Mouse (Mus musculus) myocyte (in vitro differentiated cells): Measurements from ENCODE around the gene Mboat1. TPM values are rescaled to one million over a fixed set of nuclear protein-coding genes. Genes with fewer than 3 reads are reported as not detected.

Experiments
- H3K27me3 ChIP-seq: one replicate; pipeline ENCODE4 v1.6.1; 2011; ENCODE audit not compliant: control insufficient read depth, insufficient read depth, insufficient read length
- H3K36me3 ChIP-seq: one replicate; pipeline ENCODE4 v1.6.1; 2011; ENCODE audit not compliant: control insufficient read depth, insufficient read depth
- H3K4me2 ChIP-seq: one replicate; pipeline ENCODE4 v1.6.1; 2011; ENCODE audit warnings: low read depth, control low read depth
- H3K4me3 ChIP-seq: one replicate; pipeline ENCODE4 v1.5.1; 2011; ENCODE audit warnings: mild to moderate bottlenecking, control low read depth, moderate library complexity
- H3K79me2 ChIP-seq: one replicate; pipeline ENCODE4 v1.6.1; 2011; ENCODE audit not compliant: control insufficient read depth, insufficient read depth
- H3ac ChIP-seq: one replicate; pipeline ENCODE4 v1.6.1; 2011; ENCODE audit not compliant: control insufficient read depth, insufficient read length
- CEBPB ChIP-seq: IDR thresholded peaks from 2 replicates; pipeline ENCODE4 v1.6.1; 2011; ENCODE audit warnings: mild to moderate bottlenecking, moderate library complexity; ENCODE audit not compliant: poor library complexity, insufficient read depth, severe bottlenecking
- E2F4 ChIP-seq: IDR thresholded peaks from one replicate; pipeline ENCODE4 v1.6.1; 2011; ENCODE audit warnings: mild to moderate bottlenecking, control low read depth, moderate library complexity; ENCODE audit not compliant: insufficient read depth
- MAX ChIP-seq: IDR thresholded peaks from one replicate; pipeline ENCODE4 v1.6.1; 2011; ENCODE audit warnings: low read depth, mild to moderate bottlenecking, control low read depth
- MYOD1 ChIP-seq, 3 experiments: IDR thresholded peaks; one replicate each; pipeline ENCODE4 v1.6.1; 2011; ENCODE audit warnings: control low read depth in 2 of 3, low read depth in 2 of 3, mild to moderate bottlenecking in 2 of 3, moderate library complexity in 1 of 3; ENCODE audit not compliant: insufficient read length in 2 of 3, control insufficient read depth in 1 of 3
- MYOG ChIP-seq, 3 experiments: IDR thresholded peaks; one replicate each; pipeline ENCODE4 v1.6.1; 2011; ENCODE audit warnings: control low read depth in 2 of 3, low read depth in 2 of 3, mild to moderate bottlenecking in 2 of 3; ENCODE audit not compliant: insufficient read length in 2 of 3, control insufficient read depth in 1 of 3, insufficient read depth in 1 of 3
- POLR2A ChIP-seq: IDR thresholded peaks from one replicate; pipeline ENCODE4 v1.6.1; 2011; ENCODE audit warnings: low read depth, mild to moderate bottlenecking, control low read depth, moderate library complexity; ENCODE audit not compliant: insufficient read length
- POLR2AphosphoS2 ChIP-seq: IDR thresholded peaks from one replicate; pipeline ENCODE4 v1.6.1; 2011; ENCODE audit warnings: low read depth, control low read depth; ENCODE audit not compliant: insufficient read length
- REST ChIP-seq: IDR thresholded peaks from one replicate; pipeline ENCODE4 v1.6.1; 2011; ENCODE audit warnings: mild to moderate bottlenecking, control low read depth, moderate library complexity; ENCODE audit not compliant: insufficient read depth, insufficient read length
- SRF ChIP-seq: IDR thresholded peaks from one replicate; pipeline ENCODE4 v1.6.1; 2011; ENCODE audit warnings: low read depth; ENCODE audit not compliant: control insufficient read depth, insufficient read length
- TCF12 ChIP-seq: IDR thresholded peaks from one replicate; pipeline ENCODE4 v1.6.1; 2011; ENCODE audit warnings: mild to moderate bottlenecking, control low read depth; ENCODE audit not compliant: poor library complexity, insufficient read depth, severe bottlenecking
- TCF3 ChIP-seq: IDR thresholded peaks from one replicate; pipeline ENCODE4 v1.6.1; 2011; ENCODE audit warnings: low read depth, control low read depth; ENCODE audit not compliant: insufficient read length
- USF1 ChIP-seq: IDR thresholded peaks from one replicate; pipeline ENCODE4 v1.6.1; 2011; ENCODE audit warnings: low read depth, mild to moderate bottlenecking, control low read depth, moderate library complexity
- polyA plus RNA-seq: library from polyadenylated mRNA; unstranded; fragments of >200 nt; fragmentation: generic; extraction: Trizol; gene quantifications from one replicate; pipeline ENCODE4 v1.2.1, GENCODE M21; 2012; ENCODE audit warnings: missing spikeins

The Mboat1 gene
- polyA plus RNA-seq, 1 experiment: 6.9 TPM

DNA sequence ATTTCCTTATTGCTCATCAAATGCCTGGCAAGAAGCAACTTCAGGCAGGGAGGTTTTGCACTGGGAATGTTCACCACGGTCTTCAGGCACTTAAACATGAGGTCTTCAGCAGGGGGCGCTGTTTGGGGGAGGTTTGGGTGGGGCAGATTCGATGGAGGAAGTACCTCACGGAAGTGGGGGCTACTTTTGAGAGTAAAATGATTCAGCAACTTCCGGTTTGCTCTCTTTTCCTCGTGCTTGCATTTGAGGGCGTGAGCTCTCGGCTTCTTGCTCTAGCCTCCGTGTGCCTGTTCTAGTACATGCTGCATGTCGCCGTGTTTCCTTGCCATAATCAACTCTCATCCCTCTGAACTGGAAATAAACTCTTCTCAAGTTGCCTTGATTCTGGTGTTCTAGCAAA, 129.7 kb downstream of the Mboat1 start:
- TF ChIP-seq POLR2A: no peak
- no peak for TF ChIP-seq REST
- no peak for TF ChIP-seq TCF3
- no peak for TF ChIP-seq SRF
- TF ChIP-seq USF1: no peak
- TF ChIP-seq MAX: no peak
- H3K36me3 ChIP-seq: no peaks in the 10 kb centered on the region
- no peak overlapping the region for H3ac ChIP-seq
- H3K4me3 ChIP-seq: no peak overlapping the region
- H3K27me3 ChIP-seq: peaks cover 5% of the 10 kb centered on the region
- no peak overlapping the region for H3K4me2 ChIP-seq
- H3K79me2 ChIP-seq: no peaks in the 10 kb centered on the region

- TF ChIP-seq POLR2A: no peak
- TF ChIP-seq CEBPB: no peak
- no peak for TF ChIP-seq TCF3
- TF ChIP-seq MYOD1 (IDR thresholded peaks at IDR 0.05; ENCODE audit: control insufficient read depth in 1 of 3, insufficient read length in 2 of 3, low read depth in 2 of 3): no peak
- TF ChIP-seq REST: no peak
- no peak for TF ChIP-seq E2F4
- TF ChIP-seq MAX: no peak
- no peak for TF ChIP-seq USF1
- TF ChIP-seq POLR2AphosphoS2: no peak
- TF ChIP-seq TCF12: no peak
- no peak for TF ChIP-seq MYOG (IDR thresholded peaks at IDR 0.05; ENCODE audit: control insufficient read depth in 1 of 3, insufficient read depth in 1 of 3, insufficient read length in 2 of 3, low read depth in 2 of 3)
- no peak for TF ChIP-seq SRF
- no peak overlapping the region for H3ac ChIP-seq
These were observed 135.9 kb downstream of the Mboat1 start for GRCm38 (mm10) chr13:30272040-30272686.

More at GRCm38 (mm10) chr13:30272040-30272686, 135.9 kb downstream of the Mboat1 start:
- H3K27me3 ChIP-seq: peaks cover 5% of the 10 kb centered on the region
- no peaks in the 10 kb centered on the region for H3K36me3 ChIP-seq
- H3K4me2 ChIP-seq: no peak overlapping the region
- H3K4me3 ChIP-seq: no peak overlapping the region
- no peaks in the 10 kb centered on the region for H3K79me2 ChIP-seq

Other genes starting within 250 kb of the Mboat1 start
- 5.6 TPM for gene E2f3, start 150.4 kb upstream of the Mboat1 start, polyA plus RNA-seq
- gene Agtr1a, start 200.0 kb downstream of the Mboat1 start, polyA plus RNA-seq: not detected